Mouse (Mus musculus): ENCODE results near the gene Tmem211.

GRCm38 (mm10) chr5:113218617-113219235, 8.0 kb upstream of the Tmem211 start:
- TF ChIP-seq CTCF (IDR thresholded peaks at IDR 0.05; ENCODE audit: low read depth, low read length): no peak
- no peak for TF ChIP-seq POLR2A (IDR thresholded peaks at IDR 0.05; ENCODE audit: borderline replicate concordance, low read depth, low read length)

All from bone marrow macrophage, adult 2 months (primary cell).